Mouse (Mus musculus): ENCODE results near the gene Neurod4.

The Neurod4 gene

DNA sequence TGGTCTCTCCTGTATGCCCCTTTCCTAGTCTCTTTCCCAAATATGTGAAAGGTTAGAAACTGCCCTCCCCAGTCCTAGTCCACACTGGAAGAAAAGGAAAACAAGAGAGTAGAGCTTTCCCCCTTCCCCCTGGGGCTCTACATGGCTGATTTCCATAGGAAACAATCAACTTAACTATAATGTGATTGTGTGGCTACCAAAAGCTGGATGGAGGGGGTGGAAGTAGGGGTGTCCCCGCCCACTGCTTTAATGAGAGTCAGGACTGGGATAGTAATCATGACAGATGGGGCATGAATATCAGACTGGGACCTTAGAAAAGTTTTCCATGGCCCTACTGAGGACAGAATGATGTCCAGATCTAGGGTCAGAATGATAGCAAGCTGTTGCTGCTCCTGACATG, 45.5 kb downstream of the Neurod4 start:
- DNase-seq (ENCODE audit: low spot score): no peak

DNA sequence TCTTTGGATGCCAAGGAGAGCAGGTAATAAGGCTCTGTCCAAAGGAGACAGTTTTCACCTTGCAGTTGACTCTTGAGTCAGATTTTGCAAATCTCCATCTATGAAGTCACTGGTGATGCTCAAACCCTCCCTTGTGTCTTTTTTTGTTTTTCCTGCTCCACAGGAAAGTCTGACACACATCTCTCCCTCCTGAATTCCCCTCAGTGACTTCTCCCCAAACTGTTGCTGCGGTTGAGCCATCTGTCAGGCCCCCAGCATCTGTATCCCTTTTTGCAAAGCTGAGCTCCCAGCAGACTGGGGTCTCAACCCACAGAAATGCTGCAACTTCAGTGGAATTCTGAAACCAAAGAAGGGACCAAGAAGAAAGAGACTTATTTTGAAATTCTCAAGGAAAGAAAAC, 47.9 kb downstream of the Neurod4 start:
- no peak for DNase-seq (ENCODE audit: low spot score)

DNA sequence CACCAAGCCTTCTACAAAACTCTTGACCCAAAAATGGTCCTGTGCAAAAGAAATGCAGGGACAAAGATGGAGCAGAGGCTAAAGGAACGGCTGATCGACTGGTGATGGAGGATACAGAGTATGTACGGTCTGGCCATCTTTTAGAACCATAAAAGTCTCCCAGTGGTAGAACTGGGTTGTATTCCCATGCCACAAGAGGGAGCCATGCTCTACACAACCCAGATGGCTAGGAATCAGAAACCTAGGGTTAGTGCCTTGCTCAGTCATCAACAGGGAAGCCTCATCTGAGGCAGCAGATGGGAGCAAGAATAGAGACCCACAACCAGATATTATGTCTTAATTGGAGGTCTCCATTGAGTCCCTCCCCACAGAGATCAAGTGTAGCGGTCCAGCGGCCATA, 50.5 kb downstream of the Neurod4 start:
- no peak for DNase-seq (ENCODE audit: low spot score)

DNA sequence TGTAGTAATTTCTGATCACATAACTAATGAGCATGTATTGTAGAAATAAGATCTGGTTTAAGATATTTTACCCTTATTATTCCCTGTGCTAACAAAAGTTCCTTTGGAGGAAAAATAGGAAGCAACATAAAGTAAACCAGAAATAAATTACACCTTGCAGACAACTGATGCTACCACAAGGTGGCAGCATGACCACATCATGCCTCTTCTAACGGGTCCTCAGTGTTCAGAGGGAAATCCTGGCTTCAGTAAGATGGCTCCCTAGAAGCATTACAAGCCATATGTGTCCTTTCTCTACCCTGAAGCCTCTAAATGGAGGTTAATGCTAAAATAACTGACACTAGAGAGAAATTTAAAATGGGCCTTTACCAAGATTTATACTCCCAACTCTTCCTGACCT, 51.8 kb downstream of the Neurod4 start:
- DNase-seq (ENCODE audit: low spot score): peak; percentile 57

DNA sequence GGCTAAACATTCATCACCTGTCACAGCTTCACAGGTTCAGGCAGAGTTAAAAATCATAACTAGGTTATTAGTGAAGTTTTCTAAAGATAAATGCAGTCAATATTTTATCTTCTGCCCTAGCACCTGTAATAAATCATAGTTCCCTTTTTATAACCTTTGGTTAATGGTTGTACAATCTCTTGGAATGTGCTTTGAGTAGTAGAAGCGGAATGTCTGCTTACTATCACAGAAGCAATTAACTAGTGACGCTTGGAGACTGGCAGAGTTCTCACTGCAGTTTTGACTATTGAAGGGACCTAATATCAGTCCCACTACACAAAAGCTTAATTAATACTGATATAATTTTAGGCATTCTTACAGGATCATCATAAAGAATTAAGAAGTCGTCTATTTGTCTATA, 55.0 kb downstream of the Neurod4 start:
- no peak for DNase-seq (ENCODE audit: low spot score)
